Mouse (Mus musculus): ENCODE measurements around the gene Calm1.

DNA sequence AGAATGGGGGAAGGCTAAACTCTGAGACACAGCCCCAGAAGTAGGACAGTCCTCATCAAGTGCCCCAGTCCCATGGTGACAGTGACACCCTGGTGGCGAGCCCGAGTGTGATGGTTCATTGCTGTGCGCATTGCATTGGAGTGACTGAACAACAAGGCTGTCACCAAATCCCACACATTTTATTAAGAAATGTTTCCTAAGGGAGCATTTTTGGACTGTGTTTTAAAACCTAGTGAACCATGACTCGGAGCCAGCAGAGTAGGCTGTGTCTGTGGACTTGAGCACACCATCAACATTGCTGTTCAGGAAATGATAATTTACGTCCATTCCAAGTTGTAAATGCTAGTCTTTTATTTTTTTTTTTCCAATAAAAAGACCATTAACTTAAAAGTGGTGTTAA lies 7.7 kb downstream of the Calm1 start:
- TF ChIP-seq CTCF (IDR thresholded peaks at IDR 0.05) (no peak), EP300 (IDR thresholded peaks at IDR 0.05) (no peak)
